Mouse (Mus musculus) bone marrow, adult 2 months (tissue): Measurements from ENCODE around the gene Psmb3.

Source experiments
- CTCF ChIP-seq: fragments of 200-500 bp; IDR thresholded peaks from 2 replicates; pipeline ENCODE4 v1.5.1; 2011; ENCODE audit warnings: low read length, control low read depth; ENCODE audit not compliant: control insufficient read depth, insufficient read depth
- POLR2A ChIP-seq: fragments of 200-500 bp; IDR thresholded peaks from 2 replicates; pipeline ENCODE4 v1.6.1; 2011; ENCODE audit warnings: low read depth, mild to moderate bottlenecking, control low read depth, low read length, borderline replicate concordance; ENCODE audit not compliant: control insufficient read depth

GRCm38 (mm10) chr11:97665431-97665830 is 37.8 kb upstream of the Psmb3 start:
- TF ChIP-seq POLR2A (no peak), CTCF (no peak)
